ENCODE assay signal across 26 mouse cellular contexts in the genomic region with DNA sequence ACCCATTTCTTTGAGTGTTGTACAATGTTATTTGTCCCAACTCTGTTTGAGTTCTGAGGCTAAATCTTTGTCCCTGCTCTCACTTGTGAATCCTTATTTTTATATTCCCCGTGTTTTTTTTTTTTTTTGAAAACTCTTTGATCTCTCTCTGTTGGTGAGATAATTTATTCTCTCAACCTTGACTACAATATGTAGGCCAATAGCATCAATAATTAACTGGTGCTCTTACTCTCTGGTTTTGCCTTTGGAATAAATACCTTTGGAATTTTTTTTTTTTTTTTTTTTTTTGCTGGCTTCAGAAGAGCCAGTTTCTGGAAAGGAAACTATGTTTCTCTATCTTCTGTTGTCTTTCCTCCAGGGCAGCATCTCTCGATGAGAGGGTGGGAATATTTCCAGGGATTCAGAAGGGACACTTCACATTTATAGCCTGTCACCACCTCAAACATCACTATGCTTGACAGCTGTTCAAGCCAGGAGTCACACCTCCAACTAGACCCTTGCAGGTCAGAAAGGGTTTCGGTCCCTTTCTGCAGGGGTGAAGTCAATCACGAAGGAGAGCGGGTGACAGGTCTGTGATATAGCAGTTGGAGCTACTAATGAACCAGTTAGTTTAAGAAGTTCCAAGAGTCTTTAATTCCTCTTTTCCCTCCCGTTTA.
DNase-seq lines count a peak whose midpoint lies in the region; ATAC-seq and TF ChIP-seq lines count a peak whose summit lies in the region.
"Had no signal": no experiment of that assay in that cellular context is flagged by ENCODE, and none has a peak within 500 bp of the region (broad histone marks: within the 10 kb centered on the region; RNA-seq: fewer than 3 reads in every experiment).

No protein-coding gene starts in this region.

- 64% methylated on average over 6 of the region's 6 CpGs for WGBS in kidney, embryonic 14.5 days
- 60% methylated on average over 6 of the region's 6 CpGs for WGBS in kidney, embryonic 15.5 days
- WGBS in liver, adult 2 months: 68% methylated on average over 6 of the region's 6 CpGs
- WGBS in liver, embryonic 11.5 days: 67% methylated on average over 6 of the region's 6 CpGs
- WGBS in heart, embryonic 12.5 days: 46% methylated on average over 6 of the region's 6 CpGs

- H3K27ac ChIP-seq in kidney, embryonic 14.5 days (ENCODE audit: low read depth, low read length): no peak overlapping the region
- H3K27ac ChIP-seq in kidney, embryonic 15.5 days: peak overlapping the region; percentile 14
- no peak overlapping the region for H3K27ac ChIP-seq in liver, adult 2 months (replicated peaks; ENCODE audit: insufficient read depth, low read depth, low read length)
- H3K27ac ChIP-seq in liver, embryonic 11.5 days (ENCODE audit: low read depth, low read length): no peak overlapping the region
- no peak overlapping the region for H3K27ac ChIP-seq in heart, embryonic 12.5 days (ENCODE audit: poor library complexity, severe bottlenecking)
- H3K27ac ChIP-seq: embryonic facial prominence, embryonic 12.5 days; embryonic facial prominence, embryonic 15.5 days; gastrocnemius, adult 2 months; heart, embryonic 15.5 days; hindbrain, embryonic 12.5 days; hindbrain, embryonic 15.5 days had no signal

- no peaks in the 10 kb centered on the region for H3K9me3 ChIP-seq in kidney, embryonic 14.5 days (ENCODE audit: control insufficient read depth, low read length)
- no peaks in the 10 kb centered on the region for H3K9me3 ChIP-seq in kidney, embryonic 15.5 days (replicated peaks)
- H3K9me3 ChIP-seq in liver, embryonic 11.5 days (ENCODE audit: control insufficient read depth, low read length): no peaks in the 10 kb centered on the region
- H3K9me3 ChIP-seq in heart, embryonic 12.5 days (replicated peaks): no peaks in the 10 kb centered on the region
- H3K9me3 ChIP-seq: embryonic facial prominence, embryonic 12.5 days; embryonic facial prominence, embryonic 15.5 days; heart, embryonic 15.5 days; hindbrain, embryonic 12.5 days; hindbrain, embryonic 15.5 days had no signal

- peak; percentile 25 for DNase-seq in kidney, adult 18-20 months
- DNase-seq in kidney, adult 11 months: no peak
- peak; percentile 63 for DNase-seq in liver, adult 2 months (ENCODE audit: extremely low read depth, low read depth, low spot score)
- DNase-seq in liver, embryonic 11.5 days (ENCODE audit: low spot score): no peak
- DNase-seq: adrenal gland, adult 2 months; adrenal gland, postnatal 14 days; B cell, adult 2 months; cerebellum, adult 11 months; cerebellum, adult 2 months; cerebellum, adult 9-11 months; cerebellum, postnatal 25 days; forebrain, postnatal 0 days; gastrocnemius, adult 2 months; gastrocnemius, postnatal 14 days; heart, adult 11 months had no signal

- no peak for TF ChIP-seq CTCF in liver, adult 2 months (IDR thresholded peaks at IDR 0.05; ENCODE audit: low read depth, low read length)

- no peak for ATAC-seq in kidney, embryonic 14.5 days (ENCODE audit: low FRiP score, low TSS enrichment)
- no peak for ATAC-seq in kidney, embryonic 15.5 days (replicated peaks; ENCODE audit: low FRiP score)
- no peak for ATAC-seq in liver, embryonic 11.5 days (replicated peaks; ENCODE audit: low FRiP score)
- ATAC-seq in heart, embryonic 12.5 days (ENCODE audit: insufficient number of reproducible peaks, low FRiP score): no peak
- ATAC-seq: forebrain, embryonic 14.5 days; forebrain, postnatal 0 days had no signal

- H3K79me2 ChIP-seq in liver, adult 2 months (ENCODE audit: control insufficient read depth, insufficient read depth, low read length): no peaks in the 10 kb centered on the region

- H3K4me1 ChIP-seq in kidney, embryonic 14.5 days (ENCODE audit: control insufficient read depth, insufficient read depth, low read length): no peaks in the 10 kb centered on the region
- H3K4me1 ChIP-seq in kidney, embryonic 15.5 days: 0 out of 2 replicates have a peak, but pooled peaks cover 3% of the 10 kb centered on the region
- H3K4me1 ChIP-seq in liver, adult 2 months (ENCODE audit: control insufficient read depth, insufficient read depth, low read length): no peaks in the 10 kb centered on the region
- H3K4me1 ChIP-seq in liver, embryonic 11.5 days (replicated peaks; ENCODE audit: control insufficient read depth, insufficient read depth, low read length): no peaks in the 10 kb centered on the region
- H3K4me1 ChIP-seq in heart, embryonic 12.5 days (replicated peaks): no peaks in the 10 kb centered on the region; the same call in 1 of the 2 replicates
- H3K4me1 ChIP-seq: embryonic facial prominence, embryonic 12.5 days; embryonic facial prominence, embryonic 15.5 days; heart, embryonic 15.5 days had no signal

- H3K4me3 ChIP-seq in kidney, embryonic 14.5 days (ENCODE audit: low read length): no peak overlapping the region
- no peak overlapping the region for H3K4me3 ChIP-seq in kidney, embryonic 15.5 days (replicated peaks)
- no peak overlapping the region for H3K4me3 ChIP-seq in liver, adult 2 months (ENCODE audit: insufficient read depth, low read depth, low read length)
- H3K4me3 ChIP-seq in liver, embryonic 11.5 days (ENCODE audit: low read depth, low read length): no peak overlapping the region
- H3K4me3 ChIP-seq in heart, embryonic 12.5 days: no peak overlapping the region
- H3K4me3 ChIP-seq: embryonic facial prominence, embryonic 12.5 days; embryonic facial prominence, embryonic 15.5 days; gastrocnemius, adult 2 months; heart, embryonic 15.5 days; hindbrain, embryonic 12.5 days; hindbrain, embryonic 15.5 days had no signal

- H3K9ac ChIP-seq in kidney, embryonic 14.5 days (ENCODE audit: low read depth, low read length): no peak overlapping the region
- no peak overlapping the region for H3K9ac ChIP-seq in kidney, embryonic 15.5 days
- no peak overlapping the region for H3K9ac ChIP-seq in liver, adult 2 months (ENCODE audit: low read depth, low read length)
- H3K9ac ChIP-seq in liver, embryonic 11.5 days (ENCODE audit: low read depth, low read length): no peak overlapping the region
- H3K9ac ChIP-seq in heart, embryonic 12.5 days: no peak overlapping the region
- H3K9ac ChIP-seq: embryonic facial prominence, embryonic 12.5 days; embryonic facial prominence, embryonic 15.5 days; forebrain, postnatal 0 days; heart, embryonic 15.5 days; hindbrain, embryonic 12.5 days; hindbrain, embryonic 15.5 days had no signal

- no peaks in the 10 kb centered on the region for H3K36me3 ChIP-seq in kidney, embryonic 14.5 days (ENCODE audit: control insufficient read depth, insufficient read depth, low read length)
- H3K36me3 ChIP-seq in kidney, embryonic 15.5 days: no peaks in the 10 kb centered on the region
- no peaks in the 10 kb centered on the region for H3K36me3 ChIP-seq in liver, adult 2 months (ENCODE audit: control insufficient read depth, insufficient read depth, low read length)
- no peaks in the 10 kb centered on the region for H3K36me3 ChIP-seq in liver, embryonic 11.5 days (ENCODE audit: control insufficient read depth, insufficient read depth, low read length)
- no peaks in the 10 kb centered on the region for H3K36me3 ChIP-seq in heart, embryonic 12.5 days
- H3K36me3 ChIP-seq: embryonic facial prominence, embryonic 12.5 days; embryonic facial prominence, embryonic 15.5 days; heart, embryonic 15.5 days; hindbrain, embryonic 12.5 days; hindbrain, embryonic 15.5 days had no signal

- TF ChIP-seq POLR2A in liver, adult 2 months (IDR thresholded peaks at IDR 0.05; ENCODE audit: extremely low read depth, insufficient read depth, low read length): no peak

- no peak overlapping the region for H3K4me2 ChIP-seq in kidney, embryonic 14.5 days (replicated peaks; ENCODE audit: low read depth, low read length)
- H3K4me2 ChIP-seq in kidney, embryonic 15.5 days: no peak overlapping the region
- H3K4me2 ChIP-seq in liver, embryonic 11.5 days: no peak overlapping the region
- H3K4me2 ChIP-seq in heart, embryonic 12.5 days: no peak overlapping the region
- H3K4me2 ChIP-seq: embryonic facial prominence, embryonic 12.5 days; embryonic facial prominence, embryonic 15.5 days; heart, embryonic 11.5 days; heart, embryonic 15.5 days; hindbrain, embryonic 12.5 days; hindbrain, embryonic 15.5 days had no signal

- no peaks in the 10 kb centered on the region for H3K27me3 ChIP-seq in kidney, embryonic 14.5 days (ENCODE audit: control insufficient read depth, insufficient read depth, low read length)
- H3K27me3 ChIP-seq in kidney, embryonic 15.5 days: no peaks in the 10 kb centered on the region
- H3K27me3 ChIP-seq in liver, adult 2 months (ENCODE audit: control insufficient read depth, insufficient read depth, low read length): no peaks in the 10 kb centered on the region
- H3K27me3 ChIP-seq in liver, embryonic 11.5 days (replicated peaks; ENCODE audit: control insufficient read depth, insufficient read depth, low read length): no peaks in the 10 kb centered on the region
- 0 out of 2 replicates have a peak, but pooled peaks cover 8% of the 10 kb centered on the region for H3K27me3 ChIP-seq in heart, embryonic 12.5 days (replicated peaks)
- H3K27me3 ChIP-seq: CH12.LX; embryonic facial prominence, embryonic 12.5 days; embryonic facial prominence, embryonic 15.5 days; hindbrain, embryonic 12.5 days; hindbrain, embryonic 15.5 days had no signal

Comparison
In these comparisons a context has a peak if more than half of its experiments do, and no peak if none do; other contexts are left out.
1. DNase-seq: peak in kidney, adult 18-20 months (single experiment) and liver, adult 2 months (single experiment); none in kidney, adult 11 months (single experiment) and liver, embryonic 11.5 days (single experiment).